9 mouse cellular contexts compared by ENCODE assay signal in the genomic region with DNA sequence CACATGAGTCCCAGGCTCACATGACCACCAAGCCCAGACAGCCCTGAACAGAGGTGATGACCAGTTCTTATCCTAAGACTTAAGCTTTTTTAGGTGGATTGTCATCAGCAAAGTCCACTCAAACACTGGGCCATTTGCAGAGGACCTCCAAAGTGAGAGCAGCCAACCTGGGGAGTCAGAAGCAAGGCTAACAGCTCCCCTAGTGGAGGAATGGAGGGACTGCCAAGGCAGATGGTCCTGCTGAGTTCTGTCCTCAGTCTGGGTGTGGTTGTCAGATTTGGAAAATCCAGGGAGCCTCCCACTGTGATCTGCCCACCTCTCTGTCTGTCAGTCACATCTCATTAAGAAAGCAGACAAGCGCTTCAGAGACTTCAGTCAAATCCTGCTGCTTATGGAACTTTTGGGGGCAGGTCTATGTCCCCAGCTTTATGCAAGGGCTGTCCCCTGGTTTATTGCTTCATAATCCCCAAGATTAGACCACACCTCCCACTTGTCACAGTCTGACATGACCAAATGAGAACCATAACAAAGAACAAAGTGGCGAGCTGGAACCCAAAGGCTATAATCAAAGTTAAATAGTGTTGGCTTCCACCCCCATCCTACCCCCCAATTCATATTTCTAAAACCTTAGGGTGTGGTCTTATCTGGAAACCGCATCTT. TPM values are rescaled to one million over a fixed set of nuclear protein-coding genes. Genes with fewer than 3 reads are reported as not detected.
DNase-seq lines count a peak whose midpoint lies in the region; ATAC-seq and TF ChIP-seq lines count a peak whose summit lies in the region.
"Had no signal": no experiment of that assay in that cellular context is flagged by ENCODE, and none has a peak within 500 bp of the region (broad histone marks: within the 10 kb centered on the region; RNA-seq: fewer than 3 reads in every experiment).

No protein-coding gene starts in this region.

- no peak overlapping the region for H3K4me3 ChIP-seq in intestine, postnatal 0 days (ENCODE audit: low read depth, low read length)
- H3K4me3 ChIP-seq in intestine, embryonic 15.5 days (replicated peaks), result no peak overlapping the region
- H3K4me3 ChIP-seq in E14TG2a.4 (replicated peaks; ENCODE audit: low read length), result no peak overlapping the region
- no peak overlapping the region for H3K4me3 ChIP-seq in neural tube, embryonic 15.5 days (replicated peaks)

- TF ChIP-seq CTCF in intestine, postnatal 0 days (IDR thresholded peaks at IDR 0.05; ENCODE audit: low read depth), result peak; percentile 85
- TF ChIP-seq CTCF in E14TG2a.4 (conservative IDR thresholded peaks at IDR 0.05; ENCODE audit: low read length), result peak; percentile 87

- DNase-seq in adrenal gland, postnatal 14 days, result peak; percentile 69
- peak; percentile 68 for DNase-seq in embryo, embryonic 11 days
- DNase-seq in left cerebral cortex, postnatal 14 days (ENCODE audit: low spot score in 2 of 2), result peak; percentile 66 to 85

- no peak overlapping the region for H3K27ac ChIP-seq in intestine, postnatal 0 days (ENCODE audit: low read depth, low read length)
- H3K27ac ChIP-seq in intestine, embryonic 15.5 days, result no peak overlapping the region
- 0 out of 2 replicates have a peak overlapping the region, but pooled peaks have one; percentile 19 for H3K27ac ChIP-seq in neural tube, embryonic 15.5 days (replicated peaks)

- 69% methylated on average over 3 of the region's 3 CpGs for WGBS in intestine, postnatal 0 days
- WGBS in intestine, embryonic 15.5 days, result 72% methylated on average over 3 of the region's 3 CpGs
- 78% methylated on average over 3 of the region's 3 CpGs for WGBS in neural tube, embryonic 15.5 days

- H3K9ac ChIP-seq in intestine, postnatal 0 days (ENCODE audit: low read depth, low read length), result no peak overlapping the region
- no peak overlapping the region for H3K9ac ChIP-seq in intestine, embryonic 15.5 days
- H3K9ac ChIP-seq in neural tube, embryonic 15.5 days (replicated peaks), result no peak overlapping the region

- no peak for ATAC-seq in intestine, postnatal 0 days
- ATAC-seq in intestine, embryonic 15.5 days, result no peak
- ATAC-seq in neural tube, embryonic 15.5 days (ENCODE audit: low FRiP score), result no peak
- ATAC-seq in erythroblast, adult 5-6 weeks (replicated peaks; ENCODE audit: low FRiP score, poor library complexity, severe bottlenecking), result no peak

- intact Hi-C loops in left cerebral cortex, postnatal 14 days (cut with DNase I), result no loop called here

- no peaks in the 10 kb centered on the region for H3K27me3 ChIP-seq in intestine, postnatal 0 days (replicated peaks; ENCODE audit: control insufficient read depth, insufficient read depth, low read length)
- no peaks in the 10 kb centered on the region for H3K27me3 ChIP-seq in intestine, embryonic 15.5 days (replicated peaks)
- no peaks in the 10 kb centered on the region for H3K27me3 ChIP-seq in E14TG2a.4 (ENCODE audit: insufficient read depth, low read length)
- no peaks in the 10 kb centered on the region for H3K27me3 ChIP-seq in neural tube, embryonic 15.5 days (replicated peaks)

- no peak overlapping the region for H3K4me2 ChIP-seq in intestine, postnatal 0 days (replicated peaks; ENCODE audit: low read depth)
- H3K4me2 ChIP-seq in intestine, embryonic 15.5 days (replicated peaks), result no peak overlapping the region
- H3K4me2 ChIP-seq in neural tube, embryonic 15.5 days, result no peak overlapping the region

- H3K9me3 ChIP-seq in intestine, postnatal 0 days (ENCODE audit: control insufficient read depth), result no peaks in the 10 kb centered on the region
- no peaks in the 10 kb centered on the region for H3K9me3 ChIP-seq in intestine, embryonic 15.5 days
- H3K9me3 ChIP-seq in E14TG2a.4 (ENCODE audit: low read length), result no peaks in the 10 kb centered on the region
- no peaks in the 10 kb centered on the region for H3K9me3 ChIP-seq in neural tube, embryonic 15.5 days (replicated peaks)

- H3K36me3 ChIP-seq in intestine, postnatal 0 days (ENCODE audit: control insufficient read depth, insufficient read depth), result no peaks in the 10 kb centered on the region
- H3K36me3 ChIP-seq in intestine, embryonic 15.5 days, result no peaks in the 10 kb centered on the region
- no peaks in the 10 kb centered on the region for H3K36me3 ChIP-seq in E14TG2a.4 (ENCODE audit: insufficient read depth, low read length)
- peaks cover 59% of the 10 kb centered on the region for H3K36me3 ChIP-seq in neural tube, embryonic 15.5 days

- no peaks in the 10 kb centered on the region for H3K4me1 ChIP-seq in intestine, postnatal 0 days (replicated peaks; ENCODE audit: control insufficient read depth, insufficient read depth, low read length)
- H3K4me1 ChIP-seq in intestine, embryonic 15.5 days (replicated peaks), result no peaks in the 10 kb centered on the region
- peaks cover 12% of the 10 kb centered on the region for H3K4me1 ChIP-seq in E14TG2a.4 (replicated peaks; ENCODE audit: low read depth, low read length)
- H3K4me1 ChIP-seq in neural tube, embryonic 15.5 days, result peaks cover 42% of the 10 kb centered on the region

RNA-seq across cellular contexts. Expression of a gene that starts 20.7 kb away (rescaled TPM):
- polyA plus RNA-seq in intestine, postnatal 0 days (2015; fragmentation: Nextera tagmentation; extraction: Ambion mirVana), result 7.7 and 8.3 TPM in 2 replicates
- polyA plus RNA-seq in intestine, embryonic 15.5 days (2015; fragmentation: Nextera tagmentation; extraction: Ambion mirVana), result 18.3 and 21.4 TPM in 2 replicates
- total RNA-seq in adrenal gland, postnatal 14 days (2021), result 18.5 and 25.5 TPM in 2 replicates
- total RNA-seq in left cerebral cortex, postnatal 14 days (2021), result 100 to 1,000 TPM; 813 to 815 TPM
- 433 and 485 TPM in 2 replicates for polyA plus RNA-seq in neural tube, embryonic 15.5 days (2015; fragmentation: Nextera tagmentation; extraction: Ambion mirVana)
- total RNA-seq in erythroblast, adult 5-6 weeks (2015; ENCODE audit: low replicate concordance), result not detected in 2 replicates
- under 0.01 TPM in 1 of 2 replicates, not detected in the other for total RNA-seq in erythroblast, adult 5-6 weeks (2017; ENCODE audit: low replicate concordance)

RNA-seq across cellular contexts. Expression of a gene that starts 54.0 kb away (rescaled TPM):
- polyA plus RNA-seq in intestine, postnatal 0 days (2015; fragmentation: Nextera tagmentation; extraction: Ambion mirVana), result 3.2 and 3.5 TPM in 2 replicates
- polyA plus RNA-seq in intestine, embryonic 15.5 days (2015; fragmentation: Nextera tagmentation; extraction: Ambion mirVana), result 0.59 and 0.62 TPM in 2 replicates
- total RNA-seq in adrenal gland, postnatal 14 days (2021), result 2.3 and 40.2 TPM in 2 replicates
- not detected for total RNA-seq in left cerebral cortex, postnatal 14 days (2021)
- polyA plus RNA-seq in neural tube, embryonic 15.5 days (2015; fragmentation: Nextera tagmentation; extraction: Ambion mirVana), result not detected in 2 replicates
- total RNA-seq in erythroblast, adult 5-6 weeks (2015; ENCODE audit: low replicate concordance), result not detected in 2 replicates
- not detected in 2 replicates for total RNA-seq in erythroblast, adult 5-6 weeks (2017; ENCODE audit: low replicate concordance)
- polyA plus RNA-seq: lung, embryonic 16.5 days had no signal

Comparison
In these comparisons a context has a peak if more than half of its experiments do, and no peak if none do; other contexts are left out.
1. RNA of a gene that starts 20.7 kb away (total RNA-seq): 813 to 815 TPM in left cerebral cortex, postnatal 14 days; 18.5 to 25.5 TPM in adrenal gland, postnatal 14 days and under 0.01 TPM in erythroblast, adult 5-6 weeks; every median in the first group is over 10 times any median in the second.
2. Peak in every context shown above with its lines, with median percentiles within 50 percentile points of each other: DNase-seq.